Mouse (Mus musculus): ENCODE results near the gene Rgs7.

- TF ChIP-seq CTCF (IDR thresholded peaks at IDR 0.05; ENCODE audit: insufficient read depth, low read length) (no peak), POLR2A (IDR thresholded peaks at IDR 0.05; ENCODE audit: borderline replicate concordance, extremely low read depth, low read depth, low read length) (no peak)
Observed at GRCm38 (mm10) chr1:175389250-175389649, 103.0 kb downstream of the Rgs7 start.

All from lung, adult 2 months (tissue).